Mouse (Mus musculus) liver, embryonic 11.5 days (tissue): ENCODE measurements around the gene Bola1. TPM values are rescaled to one million over a fixed set of nuclear protein-coding genes. Genes with fewer than 3 reads are reported as not detected.
A peak's percentile ranks its signal among the peaks of the same experiment; 100 is the strongest.

Source experiments
- ATAC-seq: fragments of 200-750 bp; cut with Nextera tagmentation; replicated peaks from 2 replicates; pipeline ENCODE4 v1.8.0; 2017; ENCODE audit warnings: moderate number of reproducible peaks, mild to moderate bottlenecking, moderate TSS enrichment, moderate library complexity; ENCODE audit not compliant: low FRiP score
- DNase-seq: peaks from one replicate; pipeline ENCODE4 v3.0.0-alpha.2; 2017; ENCODE audit warnings: low spot score
- H3K27ac ChIP-seq: fragments of 300-500 bp; sonication (generic); 2 replicates; pipeline ENCODE4 v1.5.1; 2014; ENCODE audit warnings: mild to moderate bottlenecking, low read depth, low read length, control low read depth
- H3K27me3 ChIP-seq: fragments of 300-500 bp; sonication (generic); replicated peaks from 2 replicates; pipeline ENCODE4 v1.6.1; 2014; ENCODE audit warnings: low read length, mixed read lengths; ENCODE audit not compliant: control insufficient read depth, insufficient read depth
- H3K36me3 ChIP-seq: fragments of 300-500 bp; sonication (generic); 2 replicates; pipeline ENCODE4 v1.6.1; 2014; ENCODE audit warnings: mild to moderate bottlenecking, low read length, moderate library complexity, mixed read lengths; ENCODE audit not compliant: control insufficient read depth, insufficient read depth
- H3K4me1 ChIP-seq: fragments of 300-500 bp; sonication (generic); replicated peaks from 2 replicates; pipeline ENCODE4 v1.6.1; 2014; ENCODE audit warnings: low read length, mixed read lengths; ENCODE audit not compliant: control insufficient read depth, insufficient read depth
- H3K4me2 ChIP-seq: fragments of 300-500 bp; sonication (generic); 2 replicates; pipeline ENCODE4 v1.6.1; 2014; ENCODE audit warnings: mild to moderate bottlenecking, control low read depth, moderate library complexity
- H3K4me3 ChIP-seq: fragments of 300-500 bp; sonication (generic); 2 replicates; pipeline ENCODE4 v1.5.1; 2014; ENCODE audit warnings: low read depth, low read length, control low read depth
- H3K9ac ChIP-seq: fragments of 300-500 bp; sonication (generic); 2 replicates; pipeline ENCODE4 v1.6.1; 2014; ENCODE audit warnings: low read depth, low read length, control low read depth
- H3K9me3 ChIP-seq: fragments of 300-500 bp; sonication (generic); 2 replicates; pipeline ENCODE4 v1.6.1; 2016; ENCODE audit warnings: low read length, inconsistent platforms, mixed read lengths; ENCODE audit not compliant: control insufficient read depth
- WGBS: fragments of 180-500 bp; shearing (Covaris S2); extraction: QIAGEN DNeasy Blood & Tissue Kit; methylation state at CpG from one replicate; pipeline ENCODE4 v1.1.7; 2014; 5-methylcytosine and 5-hydroxymethylcytosine counted together
- polyA plus RNA-seq: library from polyadenylated mRNA; unstranded; fragments of >200 nt; fragmentation: Nextera tagmentation; extraction: Ambion mirVana; gene quantifications from 2 replicates; pipeline ENCODE4 v1.2.1, GENCODE M21; 2014

Bola1 gene
- polyA plus RNA-seq, 1 experiment from 2014 or later = 98.8 TPM

GRCm38 (mm10) chr3:96160803-96161516, 58.5 kb downstream of the Bola1 start:
- WGBS = 5% methylated on average over 12 of the region's 12 CpGs
- H3K27me3 ChIP-seq = peaks cover 25% of the 10 kb centered on the region
- peak overlapping the region; percentile 45 for H3K4me3 ChIP-seq
- H3K27ac ChIP-seq = peak overlapping the region; percentile 30; the same call in 1 of the 2 replicates
- DNase-seq = no peak
- 0 out of 2 replicates have a peak, but pooled peaks cover under 1% of the 10 kb centered on the region for H3K36me3 ChIP-seq
- no peaks in the 10 kb centered on the region for H3K9me3 ChIP-seq
- peak; percentile 53 for ATAC-seq
- H3K4me1 ChIP-seq = peaks cover 11% of the 10 kb centered on the region
- H3K4me2 ChIP-seq = peak overlapping the region; percentile 65
- peak overlapping the region; percentile 5; the same call in 1 of the 2 replicates for H3K9ac ChIP-seq

- H3K9me3 ChIP-seq = no peaks in the 10 kb centered on the region
- peak overlapping the region; percentile 65 for H3K4me2 ChIP-seq
- H3K36me3 ChIP-seq = 0 out of 2 replicates have a peak, but pooled peaks cover 3% of the 10 kb centered on the region
- no peak overlapping the region for H3K9ac ChIP-seq
- DNase-seq = no peak
- H3K4me1 ChIP-seq = peaks cover 11% of the 10 kb centered on the region
- no peak; the same call in 1 of the 2 replicates for ATAC-seq
- H3K27me3 ChIP-seq = peaks cover 25% of the 10 kb centered on the region
- 45% methylated on average over 4 of the region's 4 CpGs for WGBS
- H3K4me3 ChIP-seq = no peak overlapping the region
- peak overlapping the region; percentile 20; the same call in 1 of the 2 replicates for H3K27ac ChIP-seq
These were observed 59.2 kb downstream of the Bola1 start for GRCm38 (mm10) chr3:96160222-96160802.

- DNase-seq = no peak
- Histone ChIP-seq H3K4me2 (no peak overlapping the region), H3K36me3 (peaks cover 3% of the 10 kb centered on the region; the same call in 1 of the 2 replicates), H3K9ac (no peak overlapping the region), H3K4me3 (no peak overlapping the region), H3K4me1 (peaks cover 11% of the 10 kb centered on the region), H3K27me3 (peaks cover 25% of the 10 kb centered on the region), H3K27ac (0 out of 2 replicates have a peak overlapping the region, but pooled peaks have one; percentile 1), H3K9me3 (no peaks in the 10 kb centered on the region)
- 69% methylated on average over 4 of the region's 4 CpGs for WGBS
- ATAC-seq = no peak
These were observed 59.7 kb downstream of the Bola1 start for GRCm38 (mm10) chr3:96159820-96160219.

- WGBS = 83% methylated on average over 8 of the region's 8 CpGs
- Histone ChIP-seq H3K4me2 (no peak overlapping the region), H3K36me3 (peaks cover 21% of the 10 kb centered on the region)
These were observed 64.0 kb downstream of the Bola1 start for GRCm38 (mm10) chr3:96155501-96155900.

GRCm38 (mm10) chr3:96152611-96153010, 66.9 kb downstream of the Bola1 start:
- H3K27me3 ChIP-seq = no peaks in the 10 kb centered on the region
- no peak overlapping the region for H3K27ac ChIP-seq
- ATAC-seq = no peak
- 91% methylated on average over 5 of the region's 5 CpGs for WGBS
- H3K36me3 ChIP-seq = peaks cover 21% of the 10 kb centered on the region
- H3K4me2 ChIP-seq = no peak overlapping the region
- H3K4me1 ChIP-seq = no peaks in the 10 kb centered on the region
- no peak overlapping the region for H3K4me3 ChIP-seq
- no peaks in the 10 kb centered on the region for H3K9me3 ChIP-seq
- DNase-seq = no peak
- no peak overlapping the region for H3K9ac ChIP-seq

More at GRCm38 (mm10) chr3:96155501-96155900, 64.0 kb downstream of the Bola1 start:
- H3K4me1 ChIP-seq = peaks cover 7% of the 10 kb centered on the region
- ATAC-seq (no peak), DNase-seq (no peak)
- no peak overlapping the region for H3K27ac ChIP-seq
- H3K9ac ChIP-seq = no peak overlapping the region
- H3K9me3 ChIP-seq = no peaks in the 10 kb centered on the region
- 0 out of 2 replicates have a peak, but pooled peaks cover 2% of the 10 kb centered on the region for H3K27me3 ChIP-seq
- no peak overlapping the region for H3K4me3 ChIP-seq

- H3K36me3 ChIP-seq = peaks cover 21% of the 10 kb centered on the region
- H3K4me2 ChIP-seq = no peak overlapping the region
- WGBS = 77% methylated on average over 7 of the region's 7 CpGs
- DNase-seq (no peak), ATAC-seq (no peak)
- no peaks in the 10 kb centered on the region for H3K27me3 ChIP-seq
- no peak overlapping the region for H3K4me3 ChIP-seq
- H3K27ac ChIP-seq = no peak overlapping the region
- no peaks in the 10 kb centered on the region for H3K4me1 ChIP-seq
- no peak overlapping the region for H3K9ac ChIP-seq
- H3K9me3 ChIP-seq = no peaks in the 10 kb centered on the region
These were observed 67.7 kb downstream of the Bola1 start for GRCm38 (mm10) chr3:96151836-96152235.

- Histone ChIP-seq H3K27me3 (no peaks in the 10 kb centered on the region), H3K4me2 (no peak overlapping the region), H3K9me3 (no peaks in the 10 kb centered on the region), H3K27ac (no peak overlapping the region), H3K4me1 (no peaks in the 10 kb centered on the region), H3K9ac (no peak overlapping the region), H3K4me3 (no peak overlapping the region), H3K36me3 (peaks cover 6% of the 10 kb centered on the region)
- DNase-seq = no peak
- WGBS = 16% methylated on average over 5 of the region's 5 CpGs
- ATAC-seq = no peak
These were observed 71.6 kb downstream of the Bola1 start for GRCm38 (mm10) chr3:96147950-96148349.
